Mouse (Mus musculus): ENCODE measurements at regions not wholly inside any gene's neighbourhood (a gene's known extent, or its start where the extent isn't known, plus 50 kb on each side); places are given as distances from the start of the nearest gene placed in this dataset.

GRCm38 (mm10) chr13:53652826-53653225 is 180.0 kb upstream of the Msx2 start:
- Histone ChIP-seq H3K27ac (ENCODE audit: control insufficient read depth, low read depth, low read length) (no peak overlapping the region), H3K36me3 (ENCODE audit: control insufficient read depth in 1 of 2, insufficient read depth in 2 of 2, low read length in 2 of 2) (no peaks in the 10 kb centered on the region), H3K9me3 (replicated peaks; ENCODE audit: insufficient read depth, low read length) (no peaks in the 10 kb centered on the region), H3K4me3 (ENCODE audit: control insufficient read depth in 1 of 2, insufficient read depth in 1 of 2, low read depth in 2 of 2, low read length in 2 of 2) (no peak overlapping the region), H3K9ac (ENCODE audit: control insufficient read depth, low read depth, low read length, poor library complexity, severe bottlenecking) (no peak overlapping the region), H3K27me3 (ENCODE audit: control insufficient read depth in 1 of 2, insufficient read depth in 2 of 2, low read length in 2 of 2) (no peaks in the 10 kb centered on the region), H3K4me1 (ENCODE audit: control insufficient read depth in 1 of 2, insufficient read depth in 2 of 2, low read length in 2 of 2) (no peaks in the 10 kb centered on the region), H3K79me2 (ENCODE audit: control insufficient read depth, insufficient read depth, low read length, poor library complexity) (no peaks in the 10 kb centered on the region)
- TF ChIP-seq ZMIZ1 (IDR thresholded peaks at IDR 0.05; ENCODE audit: low read depth, low read length) (no peak), SMC3 (IDR thresholded peaks at IDR 0.05; ENCODE audit: low read depth, low read length) (no peak), TAL1 (IDR thresholded peaks at IDR 0.05; ENCODE audit: low read length) (no peak), MXI1 (IDR thresholded peaks at IDR 0.05; ENCODE audit: low read depth, low read length) (no peak), E2F4 (IDR thresholded peaks at IDR 0.05; ENCODE audit: borderline replicate concordance, low read depth, low read length) (no peak), ETS1 (IDR thresholded peaks at IDR 0.05; ENCODE audit: low read depth, low read length) (no peak), JUND (IDR thresholded peaks at IDR 0.05; ENCODE audit: low read depth, low read length) (no peak), KAT2A (conservative IDR thresholded peaks at IDR 0.05; ENCODE audit: low read depth, low read length) (no peak), ZC3H11A (IDR thresholded peaks at IDR 0.05; ENCODE audit: low read depth, low read length) (no peak), MAFK (IDR thresholded peaks at IDR 0.05; ENCODE audit: borderline replicate concordance, low read depth, low read length) (no peak), ZNF384 (IDR thresholded peaks at IDR 0.05; ENCODE audit: low read depth, low read length) (no peak), USF2 (IDR thresholded peaks at IDR 0.05; ENCODE audit: borderline replicate concordance in 1 of 2, insufficient read depth in 1 of 2, low read depth in 1 of 2, low read length in 2 of 2) (no peak)
- DNase-seq (ENCODE audit: low read depth, low spot score) = no peak

DNA sequence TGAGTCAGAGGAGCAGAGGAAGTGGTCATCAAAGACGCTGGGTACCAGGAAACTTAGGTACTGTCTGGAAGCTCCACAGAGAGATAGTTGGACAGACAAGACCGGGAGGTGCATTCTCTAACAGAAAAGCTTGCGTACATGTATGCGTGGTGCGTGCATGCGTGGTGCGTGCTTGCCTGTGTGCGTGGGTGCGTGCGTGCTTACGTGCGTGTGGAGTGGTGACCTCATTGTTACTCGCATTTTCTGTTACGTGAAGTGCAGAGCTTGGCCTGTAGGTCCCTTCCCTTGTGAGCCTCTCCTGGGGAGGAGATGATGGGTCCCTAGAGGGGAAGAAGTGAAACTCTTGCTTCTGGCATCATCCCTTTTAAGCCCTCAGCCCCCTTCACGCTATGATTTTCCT is 175.5 kb upstream of the Msx2 start:
- no peak overlapping the region for H3K4me3 ChIP-seq (ENCODE audit: control insufficient read depth in 1 of 2, insufficient read depth in 1 of 2, low read depth in 2 of 2, low read length in 2 of 2)
- no peaks in the 10 kb centered on the region for H3K27me3 ChIP-seq (ENCODE audit: control insufficient read depth in 1 of 2, insufficient read depth in 2 of 2, low read length in 2 of 2)
- H3K27ac ChIP-seq (ENCODE audit: control insufficient read depth, low read depth, low read length) = no peak overlapping the region
- no peaks in the 10 kb centered on the region for H3K4me1 ChIP-seq (ENCODE audit: control insufficient read depth in 1 of 2, insufficient read depth in 2 of 2, low read length in 2 of 2)
- TF ChIP-seq EP300 (IDR thresholded peaks at IDR 0.05; ENCODE audit: low read depth in 1 of 2, low read length in 2 of 2) (no peak), MXI1 (IDR thresholded peaks at IDR 0.05; ENCODE audit: low read depth, low read length) (no peak), SIN3A (IDR thresholded peaks at IDR 0.05; ENCODE audit: low read length) (no peak), GABPA (IDR thresholded peaks at IDR 0.05; ENCODE audit: low read depth, low read length) (no peak), TBP (IDR thresholded peaks at IDR 0.05; ENCODE audit: low read depth, low read length) (no peak), RCOR1 (IDR thresholded peaks at IDR 0.05; ENCODE audit: low read depth, low read length) (no peak), ZMIZ1 (IDR thresholded peaks at IDR 0.05; ENCODE audit: low read depth, low read length) (no peak), MAZ (IDR thresholded peaks at IDR 0.05; ENCODE audit: low read depth, low read length) (no peak), CHD2 (IDR thresholded peaks at IDR 0.05; ENCODE audit: low read length) (no peak), E2F4 (IDR thresholded peaks at IDR 0.05; ENCODE audit: borderline replicate concordance, low read depth, low read length) (no peak), ZKSCAN1 (IDR thresholded peaks at IDR 0.05; ENCODE audit: low read depth, low read length) (no peak)
- DNase-seq (ENCODE audit: low read depth, low spot score) = no peak
- H3K9ac ChIP-seq (ENCODE audit: control insufficient read depth, low read depth, low read length, poor library complexity, severe bottlenecking) = no peak overlapping the region
- H3K9me3 ChIP-seq (replicated peaks; ENCODE audit: insufficient read depth, low read length) = no peaks in the 10 kb centered on the region
- no peaks in the 10 kb centered on the region for H3K79me2 ChIP-seq (ENCODE audit: control insufficient read depth, insufficient read depth, low read length, poor library complexity)
- no peaks in the 10 kb centered on the region for H3K36me3 ChIP-seq (ENCODE audit: control insufficient read depth in 1 of 2, insufficient read depth in 2 of 2, low read length in 2 of 2)
